In genomic region chr14:79771094-79771535, GRCm38 (mm10) we compare ENCODE assay signal across 8 mouse cellular contexts. TPM values are rescaled to one million over a fixed set of nuclear protein-coding genes. Genes with fewer than 3 reads are reported as not detected.
DNase-seq lines count a peak whose midpoint lies in the region; ATAC-seq and TF ChIP-seq lines count a peak whose summit lies in the region.

TSS of gene Pcdh8 (minus strand) at chr14:79771312.

- ATAC-seq in hindbrain, embryonic 11.5 days (ENCODE audit: low FRiP score): peak; percentile 87

- TF ChIP-seq POLR2A in lung, adult 2 months (IDR thresholded peaks at IDR 0.05; ENCODE audit: borderline replicate concordance, extremely low read depth, low read depth, low read length): no peak

- H3K36me3 ChIP-seq in hindbrain, embryonic 11.5 days (ENCODE audit: control insufficient read depth, insufficient read depth, low read length): no peaks in the 10 kb centered on the region

- H3K9ac ChIP-seq in hindbrain, embryonic 11.5 days (ENCODE audit: low read depth, low read length): peak within 1 kb of the TSS; percentile 75

- H3K4me2 ChIP-seq in hindbrain, embryonic 11.5 days (replicated peaks; ENCODE audit: low read depth, low read length): peak within 1 kb of the TSS; percentile 79

- peak within 1 kb of the TSS; percentile 70 for H3K27ac ChIP-seq in hindbrain, embryonic 11.5 days (ENCODE audit: low read depth, low read length)

- H3K4me1 ChIP-seq in hindbrain, embryonic 11.5 days (replicated peaks; ENCODE audit: control insufficient read depth, insufficient read depth, low read length): peaks cover 21% of the 10 kb centered on the region
- H3K4me1 ChIP-seq in lung, adult 2 months (ENCODE audit: control insufficient read depth, insufficient read depth, low read length): no peaks in the 10 kb centered on the region

- H3K9me3 ChIP-seq in hindbrain, embryonic 11.5 days (ENCODE audit: control insufficient read depth, low read length): no peaks in the 10 kb centered on the region

- DNase-seq in Muller cell, postnatal 12 days (ENCODE audit: inconsistent ontology term): peak; percentile 91
- peak; percentile 67 for DNase-seq in cerebellum, adult 9-11 months
- peak; percentile 86 to 93 for DNase-seq in frontal cortex, postnatal 10 days (ENCODE audit: low spot score in 2 of 2)
- DNase-seq in hindbrain, embryonic 11.5 days (ENCODE audit: low spot score): peak; percentile 94
- peak; percentile 87 for DNase-seq in layer of hippocampus, adult 9-11 months
- DNase-seq in lung, adult 2 months: peak; percentile 9
- peak; percentile 55 for DNase-seq in ovary, postnatal 14 days (ENCODE audit: low spot score)
- peak; percentile 69 for DNase-seq in yolk sac, embryonic 10.5 days (ENCODE audit: low spot score)

- TF ChIP-seq CTCF in lung, adult 2 months (IDR thresholded peaks at IDR 0.05; ENCODE audit: insufficient read depth, low read length): no peak

- peaks cover 31% of the 10 kb centered on the region for H3K27me3 ChIP-seq in hindbrain, embryonic 11.5 days (ENCODE audit: control insufficient read depth, insufficient read depth, low read length)

- WGBS in hindbrain, embryonic 11.5 days: under 1% methylated on average over 30 of the region's 30 CpGs
- under 1% methylated on average over 30 of the region's 30 CpGs for WGBS in lung, adult 2 months

- H3K4me3 ChIP-seq in hindbrain, embryonic 11.5 days (ENCODE audit: low read depth, low read length): peak within 1 kb of the TSS; percentile 51
- H3K4me3 ChIP-seq in lung, adult 2 months (replicated peaks; ENCODE audit: extremely low read depth, low read depth, low read length): no peak within 1 kb of the TSS

RNA-seq across cellular contexts. Expression of gene Pcdh8, which starts in this region (rescaled TPM):
- polyA plus RNA-seq in hindbrain, embryonic 11.5 days (2014; fragmentation: Nextera tagmentation; extraction: Ambion mirVana): 14.5 and 15.4 TPM in 2 replicates
- 0.08 TPM in 1 of 2 replicates, not detected in the other for polyA plus RNA-seq in lung, adult 2 months (2012; rRNA removed)

Comparison
In these comparisons a context has a peak if more than half of its experiments do, and no peak if none do; other contexts are left out.
1. RNA of gene Pcdh8 (polyA plus RNA-seq): 14.5 to 15.4 TPM in hindbrain, embryonic 11.5 days; 0.08 TPM in lung, adult 2 months; every median in the first group is over 10 times any median in the second.
2. Peak in DNase-seq in lung, adult 2 months; RNA of the gene not detected or under 1 TPM.
3. DNase-seq: peak in every context shown above with its lines; median percentile 94 in hindbrain, embryonic 11.5 days; 91 in Muller cell, postnatal 12 days; 90 in frontal cortex, postnatal 10 days; 87 in layer of hippocampus, adult 9-11 months; 69 in yolk sac, embryonic 10.5 days; 67 in cerebellum, adult 9-11 months; 55 in ovary, postnatal 14 days; 9 in lung, adult 2 months.